Mouse (Mus musculus): ENCODE measurements at regions not wholly inside any gene's neighbourhood (a gene's known extent, or its start where the extent isn't known, plus 50 kb on each side); places are given as distances from the start of the nearest gene placed in this dataset.
"Not testable (repeated sequence)": the region's sequence is repeated elsewhere in the genome, so short reads cannot be mapped to it uniquely, and the experiment has no call there.

DNA sequence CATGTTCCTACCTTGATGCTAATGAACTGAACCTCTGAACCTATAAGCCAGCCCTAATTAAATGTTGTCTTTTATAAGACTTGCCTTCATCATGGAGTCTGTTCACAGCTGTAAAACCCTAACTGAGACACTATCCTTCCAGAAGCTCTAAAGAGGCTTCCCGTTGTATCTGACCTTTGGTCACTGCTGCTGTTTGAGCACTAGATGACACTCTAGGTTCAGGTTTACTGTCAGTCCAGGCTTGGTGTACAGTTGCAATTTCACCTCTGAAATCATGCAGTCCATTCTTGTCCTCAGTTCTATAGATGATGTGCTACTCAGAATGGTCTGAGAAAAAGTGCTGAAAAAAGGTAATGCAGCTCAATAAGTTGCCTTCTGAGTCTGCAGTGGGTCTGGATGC is 221.9 kb upstream of the Zpld1 start:
- DNase-seq (ENCODE audit: low spot score): no peak

GRCm38 (mm10) chr16:55516994-55517393 is 219.2 kb upstream of the Zpld1 start:
- no peak for DNase-seq (ENCODE audit: low spot score)

- no peak for DNase-seq (ENCODE audit: low spot score)
Measured at GRCm38 (mm10) chr16:55515228-55515696, 217.5 kb upstream of the Zpld1 start.

- DNase-seq (ENCODE audit: low spot score): no peak
Measured at GRCm38 (mm10) chr16:55514448-55515200, 216.8 kb upstream of the Zpld1 start.

GRCm38 (mm10) chr16:55504796-55505413 is 207.1 kb upstream of the Zpld1 start:
- no peak for DNase-seq (ENCODE audit: low spot score)

DNA sequence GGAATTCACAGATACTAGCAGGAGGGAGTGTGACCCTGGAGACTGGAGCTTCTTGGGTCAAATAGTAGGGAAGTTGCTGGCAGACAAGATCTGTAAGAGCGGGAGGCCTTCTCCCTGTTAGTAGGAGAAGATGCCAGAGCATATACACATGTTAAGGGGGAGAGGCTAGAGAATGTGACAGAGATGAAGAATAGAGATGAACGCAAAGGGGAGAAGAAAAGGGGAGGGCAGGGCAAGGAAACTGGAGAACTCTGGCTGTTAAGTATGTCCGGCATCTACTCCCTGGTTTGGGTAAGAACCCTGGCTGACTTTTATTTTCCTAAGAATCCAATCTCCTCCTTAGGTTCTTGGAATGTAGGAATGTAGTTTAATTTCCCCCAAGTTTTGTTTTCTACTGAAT is 206.5 kb upstream of the Zpld1 start:
- DNase-seq (ENCODE audit: low spot score): no peak

- DNase-seq (ENCODE audit: low spot score): no peak
Measured at GRCm38 (mm10) chr16:55503273-55503672, 205.5 kb upstream of the Zpld1 start.

- DNase-seq (ENCODE audit: low spot score): not testable (repeated sequence)
Measured at GRCm38 (mm10) chr16:55499831-55500230, 202.0 kb upstream of the Zpld1 start.

GRCm38 (mm10) chr16:55495051-55495450 is 197.3 kb upstream of the Zpld1 start:
- no peak for DNase-seq (ENCODE audit: low spot score)

- no peak for DNase-seq (ENCODE audit: low spot score)
Measured at GRCm38 (mm10) chr16:55494162-55494561, 196.4 kb upstream of the Zpld1 start.

GRCm38 (mm10) chr16:55492111-55492510 is 194.3 kb upstream of the Zpld1 start:
- DNase-seq (ENCODE audit: low spot score): no peak

GRCm38 (mm10) chr16:55484391-55484790 is 186.6 kb upstream of the Zpld1 start:
- no peak for DNase-seq (ENCODE audit: low spot score)

GRCm38 (mm10) chr16:55480745-55481144 is 183.0 kb upstream of the Zpld1 start:
- no peak for DNase-seq (ENCODE audit: low spot score)

- DNase-seq (ENCODE audit: low spot score): no peak
Measured at GRCm38 (mm10) chr16:55480304-55480703, 182.5 kb upstream of the Zpld1 start.

GRCm38 (mm10) chr16:55476544-55477208 is 178.9 kb upstream of the Zpld1 start:
- DNase-seq (ENCODE audit: low spot score): peak; percentile 59

DNA sequence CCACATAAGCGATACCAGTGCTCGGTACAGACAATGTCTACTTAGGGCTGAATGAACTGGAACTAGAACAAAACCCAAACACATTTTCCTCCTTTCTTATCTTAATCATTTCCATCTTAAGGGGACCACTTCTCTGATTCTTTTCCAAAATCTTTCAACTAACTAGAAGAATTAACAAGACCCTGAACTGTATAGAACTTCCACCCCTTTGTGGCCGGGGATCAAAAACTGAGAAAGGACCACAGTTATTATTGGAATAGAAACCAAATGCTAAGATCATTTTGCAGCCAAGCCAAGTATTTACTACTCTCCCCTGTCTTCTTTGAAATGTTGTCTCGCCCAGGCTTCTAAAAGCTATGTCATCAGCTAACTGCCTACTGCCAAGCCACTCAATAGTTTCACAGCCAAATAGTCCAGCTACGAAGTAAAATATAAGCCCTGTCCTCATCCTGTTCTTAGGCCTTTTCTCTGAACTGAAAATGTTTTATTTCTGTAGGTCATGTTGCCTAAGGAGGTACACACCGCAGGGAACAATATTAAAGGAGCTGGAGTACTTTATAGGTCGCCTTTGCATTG is 177.3 kb upstream of the Zpld1 start:
- no peak for DNase-seq (ENCODE audit: low spot score)

DNA sequence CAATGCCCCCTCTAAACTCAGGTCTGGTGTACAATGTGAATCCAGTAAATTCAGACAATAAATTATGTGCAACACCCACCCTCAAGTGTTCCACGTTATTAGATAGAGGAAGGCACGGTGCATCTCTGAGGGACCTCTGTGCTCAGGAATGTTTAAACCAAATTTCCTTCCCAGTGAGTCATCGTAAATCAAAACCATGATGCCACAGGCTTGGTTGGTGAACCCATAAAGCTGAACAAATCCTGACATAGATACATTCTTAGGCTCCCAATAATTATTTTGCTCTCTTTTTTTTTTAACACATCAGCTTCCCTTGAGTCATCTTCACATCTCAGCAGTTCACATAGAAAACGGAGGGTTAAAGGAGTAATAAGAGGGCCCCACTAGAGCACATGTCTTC is 173.6 kb upstream of the Zpld1 start:
- no peak for DNase-seq (ENCODE audit: low spot score)

GRCm38 (mm10) chr16:55470721-55471120 is 172.9 kb upstream of the Zpld1 start:
- no peak for DNase-seq (ENCODE audit: low spot score)

- no peak for DNase-seq (ENCODE audit: low spot score)
Measured at GRCm38 (mm10) chr16:55469703-55470102, 171.9 kb upstream of the Zpld1 start.

DNA sequence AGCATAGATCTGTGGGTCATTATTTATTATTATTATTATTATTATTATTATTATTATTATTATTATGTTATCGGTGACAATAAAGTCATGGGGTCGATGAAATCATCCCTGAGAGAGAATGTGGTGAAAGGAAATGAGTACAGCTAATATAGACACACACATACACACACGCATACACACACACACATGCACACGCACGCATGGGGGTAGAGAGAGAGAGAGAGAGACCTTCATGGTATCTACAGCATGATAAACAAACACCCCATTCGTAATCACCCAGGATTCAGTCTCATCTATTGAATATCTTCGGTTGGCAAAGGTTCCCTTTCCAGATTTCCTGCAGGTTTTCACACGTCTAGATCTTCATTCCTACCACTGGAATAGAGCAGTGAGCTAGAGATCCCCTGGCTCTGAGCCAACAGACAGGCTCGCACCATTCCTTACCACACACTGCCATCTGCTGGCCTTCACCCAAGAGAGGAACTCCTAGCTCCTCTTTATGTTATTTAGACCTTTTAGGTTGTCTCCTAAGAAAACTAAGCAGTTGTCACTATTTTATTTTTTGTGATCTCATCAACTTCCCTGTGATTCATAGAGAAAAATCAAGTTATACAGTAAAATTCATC is 171.2 kb upstream of the Zpld1 start:
- DNase-seq (ENCODE audit: low spot score): peak; percentile 5

GRCm38 (mm10) chr16:55460519-55460918 is 162.7 kb upstream of the Zpld1 start:
- no peak for DNase-seq (ENCODE audit: low spot score)

- DNase-seq (ENCODE audit: low spot score): no peak
Measured at GRCm38 (mm10) chr16:55447581-55447980, 149.8 kb upstream of the Zpld1 start.

Measured in c-Kit-positive CD71-positive TER-119-positive erythroid progenitor cells, embryonic 14.5 days (primary cell).